Mouse (Mus musculus): ENCODE data around the gene Socs4.

DNA sequence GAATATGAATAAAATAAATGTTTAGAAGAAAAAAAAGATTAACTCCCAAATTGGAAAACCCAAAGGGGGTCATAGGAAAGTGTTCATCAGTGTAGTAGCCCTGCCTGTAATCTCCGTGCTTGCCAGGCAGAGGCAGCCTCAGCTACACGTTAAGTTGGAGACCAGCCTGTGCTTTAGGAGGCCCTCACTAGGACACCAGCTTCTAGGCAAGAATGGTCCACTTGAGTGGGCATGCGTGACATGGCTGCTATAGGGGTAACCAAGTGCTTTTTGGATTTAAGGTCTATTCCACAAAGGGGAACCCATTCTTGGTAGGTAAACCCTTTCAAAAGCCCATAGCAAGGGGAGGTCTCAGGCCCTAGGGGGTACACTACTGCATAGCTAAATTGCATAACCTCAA is 1.3 kb upstream of the Socs4 start:
- TF ChIP-seq CTCF (IDR thresholded peaks at IDR 0.05; ENCODE audit: extremely low read depth, insufficient read length, insufficient replicate concordance, low read depth, low read length) (no peak), POLR2A (IDR thresholded peaks at IDR 0.05; ENCODE audit: low read depth, low read length) (no peak)

Measured in small intestine, adult 2 months (tissue).